Mouse (Mus musculus) olfactory bulb, adult 2 months (tissue): ENCODE measurements at regions not wholly inside any gene's neighbourhood (a gene's known extent, or its start where the extent isn't known, plus 50 kb on each side); places are given as distances from the start of the nearest gene placed in this dataset.
"Not testable (repeated sequence)": the region's sequence is repeated elsewhere in the genome, so short reads cannot be mapped to it uniquely, and the experiment has no call there.

Experiments
- H3K27ac ChIP-seq: fragments of 200-500 bp; 2 replicates; pipeline ENCODE4 v1.5.1; 2012; ENCODE audit warnings: low read depth, low read length; ENCODE audit not compliant: insufficient read depth
- H3K4me1 ChIP-seq: fragments of 200-500 bp; 2 replicates; pipeline ENCODE4 v1.6.1; 2012; ENCODE audit warnings: low read length; ENCODE audit not compliant: control insufficient read depth, insufficient read depth
- H3K4me3 ChIP-seq: fragments of 200-500 bp; 2 replicates; pipeline ENCODE4 v1.5.1; 2012; ENCODE audit warnings: mild to moderate bottlenecking, low read depth, low read length, moderate library complexity; ENCODE audit not compliant: insufficient read depth
- CTCF ChIP-seq: fragments of 200-500 bp; IDR thresholded peaks from 2 replicates; pipeline ENCODE4 v1.5.1; 2012; ENCODE audit warnings: low read depth, mild to moderate bottlenecking, low read length, moderate library complexity; ENCODE audit not compliant: insufficient read depth
- POLR2A ChIP-seq: fragments of 200-500 bp; IDR thresholded peaks from 2 replicates; pipeline ENCODE4 v1.6.1; 2012; ENCODE audit warnings: mild to moderate bottlenecking, low read depth, low read length, moderate library complexity; ENCODE audit not compliant: insufficient read depth
- WGBS: fragments of 180-500 bp; shearing (Covaris S2); methylation state at CpG from one replicate; pipeline ENCODE4 v1.1.7; 2018; 5-methylcytosine and 5-hydroxymethylcytosine counted together

GRCm38 (mm10) chr8:35088380-35089244, 677.0 kb upstream of the Gm19410 start:
- TF ChIP-seq POLR2A (no peak), CTCF (no peak)
- WGBS = 72% methylated on average over 18 of the region's 18 CpGs
- Histone ChIP-seq H3K4me1 (0 out of 2 replicates have a peak, but pooled peaks cover 3% of the 10 kb centered on the region), H3K27ac (no peak overlapping the region), H3K4me3 (no peak overlapping the region)

- Histone ChIP-seq H3K4me3 (no peak overlapping the region), H3K27ac (no peak overlapping the region), H3K4me1 (0 out of 2 replicates have a peak, but pooled peaks cover 3% of the 10 kb centered on the region)
- WGBS = 87% methylated on average over 8 of the region's 8 CpGs
- TF ChIP-seq POLR2A (no peak), CTCF (no peak)
Measured at GRCm38 (mm10) chr8:35089519-35089918, 676.1 kb upstream of the Gm19410 start.

DNA sequence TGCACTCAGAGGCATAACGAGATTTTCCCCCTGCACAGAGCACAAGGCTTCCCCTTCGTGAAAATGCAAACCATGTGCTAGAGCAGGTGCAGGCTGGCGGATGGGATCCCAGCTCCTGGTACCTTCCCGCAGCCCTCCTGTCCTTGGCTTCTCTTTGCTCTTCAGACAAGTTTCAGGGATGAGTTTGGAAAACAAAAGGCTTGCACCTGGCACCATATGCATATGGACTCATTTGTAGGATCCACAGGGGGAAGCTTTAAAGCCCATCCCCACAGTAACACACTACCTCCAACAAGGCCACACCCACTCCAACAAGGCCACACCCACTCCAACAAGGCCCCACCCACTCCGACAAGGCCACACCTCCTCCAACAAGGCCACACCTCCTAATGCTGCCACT, 663.9 kb upstream of the Gm19410 start:
- Histone ChIP-seq H3K27ac (no peak overlapping the region), H3K4me1 (no peaks in the 10 kb centered on the region), H3K4me3 (no peak overlapping the region)
- TF ChIP-seq POLR2A (no peak), CTCF (no peak)
- 79% methylated on average over 5 of the region's 5 CpGs for WGBS

GRCm38 (mm10) chr8:35102102-35102501, 663.5 kb upstream of the Gm19410 start:
- H3K4me3 ChIP-seq, H3K27ac ChIP-seq, H3K4me1 ChIP-seq: not testable (repeated sequence)
- WGBS = 97% methylated on average over 3 of the region's 3 CpGs

GRCm38 (mm10) chr8:35104465-35104876, 661.1 kb upstream of the Gm19410 start:
- H3K4me3 ChIP-seq, H3K27ac ChIP-seq, H3K4me1 ChIP-seq: not testable (repeated sequence)

GRCm38 (mm10) chr8:35109506-35110217, 655.9 kb upstream of the Gm19410 start:
- Histone ChIP-seq H3K27ac (no peak overlapping the region), H3K4me1 (peaks cover 12% of the 10 kb centered on the region), H3K4me3 (no peak overlapping the region)
- WGBS = 36% methylated on average over 27 of the region's 27 CpGs
- TF ChIP-seq CTCF (no peak), POLR2A (no peak)

- H3K4me3 ChIP-seq = no peak overlapping the region
- 94% methylated on average over 8 of the region's 8 CpGs for WGBS
- peaks cover 12% of the 10 kb centered on the region for H3K4me1 ChIP-seq
- H3K27ac ChIP-seq = no peak overlapping the region
- TF ChIP-seq CTCF (no peak), POLR2A (no peak)
Measured at GRCm38 (mm10) chr8:35110286-35110685, 655.3 kb upstream of the Gm19410 start.

DNA sequence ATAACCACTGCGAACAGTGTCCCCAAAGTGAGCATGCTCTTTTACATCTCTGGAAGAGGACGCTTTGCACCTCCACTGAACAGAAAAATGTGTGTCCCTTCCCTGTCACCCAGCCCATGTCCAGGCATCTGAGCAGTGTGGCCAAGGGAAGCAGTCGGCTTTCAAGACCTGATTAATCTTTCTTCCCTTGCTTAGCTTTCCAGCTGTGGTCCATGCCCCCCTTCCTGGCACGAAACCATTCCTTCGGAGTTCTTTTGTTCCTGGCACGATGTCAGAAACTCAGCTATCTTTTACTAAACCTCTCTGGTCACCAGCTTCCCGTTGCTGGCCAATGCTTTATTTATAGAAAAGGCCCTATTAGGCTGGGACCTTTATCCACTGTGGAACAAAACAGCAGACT, 654.5 kb upstream of the Gm19410 start:
- Histone ChIP-seq H3K4me1 (peaks cover 12% of the 10 kb centered on the region), H3K27ac (no peak overlapping the region), H3K4me3 (no peak overlapping the region)
- WGBS = 57% methylated on average over 7 of the region's 7 CpGs
- TF ChIP-seq POLR2A = no peak
- TF ChIP-seq CTCF = no peak

- 96% methylated on average over 7 of the region's 7 CpGs for WGBS
- Histone ChIP-seq H3K4me3 (no peak overlapping the region), H3K4me1 (peaks cover 12% of the 10 kb centered on the region), H3K27ac (no peak overlapping the region)
- no peak for TF ChIP-seq POLR2A
- no peak for TF ChIP-seq CTCF
Measured at GRCm38 (mm10) chr8:35112591-35113265, 652.9 kb upstream of the Gm19410 start.
